Mouse (Mus musculus): ENCODE measurements around the gene Krtap24-1. TPM values are rescaled to one million over a fixed set of nuclear protein-coding genes. Genes with fewer than 3 reads are reported as not detected.

Krtap24-1 gene
- not detected for total RNA-seq (2018; cell fraction: chromatin; rRNA removed)
- not detected for total RNA-seq (2018; cell fraction: cytosol; rRNA removed)
- total RNA-seq (2018; cell fraction: nucleus; rRNA removed): not detected
- not detected in 3 replicates for polyA plus RNA-seq (2018)

GRCm38 (mm10) chr16:88611922-88612321 lies at the start of gene Krtap24-1:
TSS of gene Krtap24-1 (minus strand) at chr16:88612279.
- H3K36me3 ChIP-seq (ENCODE audit: inconsistent target): no peaks in the 10 kb centered on the region
- H3K27ac ChIP-seq: no peak within 1 kb of the TSS
- 84% methylated on average over 8 of the region's 8 CpGs for WGBS (ENCODE audit: missing documents)
- H3K79me2 ChIP-seq (ENCODE audit: inconsistent target): no peaks in the 10 kb centered on the region
- H3K4me3 ChIP-seq (ENCODE audit: inconsistent target): no peak within 1 kb of the TSS

DNA sequence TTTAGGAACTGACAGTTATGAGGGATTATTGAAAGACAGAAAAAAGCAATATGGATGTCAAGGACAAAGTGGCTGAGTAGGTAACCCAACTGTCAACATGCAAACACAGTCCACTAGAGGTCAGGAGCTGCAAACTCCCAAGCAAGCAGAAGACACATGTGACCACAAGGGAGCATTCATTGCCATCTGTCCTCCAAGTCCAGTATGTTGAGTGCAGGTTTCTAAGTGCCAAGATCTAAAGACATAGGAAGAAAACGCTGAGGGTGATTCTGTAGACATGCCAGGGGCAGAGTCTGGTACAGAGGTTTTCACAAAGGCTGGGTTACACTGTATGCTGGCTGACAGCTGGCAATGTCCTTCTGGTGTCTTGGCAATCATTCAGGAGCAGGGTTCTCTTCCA lies 45.3 kb upstream of the Krtap24-1 start:
- H3K4me3 ChIP-seq (ENCODE audit: inconsistent target): no peak overlapping the region
- H3K36me3 ChIP-seq (ENCODE audit: inconsistent target): no peaks in the 10 kb centered on the region
- WGBS (ENCODE audit: missing documents): 67% methylated on average over 1 of the region's 1 CpGs
- no peak overlapping the region for H3K27ac ChIP-seq
- H3K79me2 ChIP-seq (ENCODE audit: inconsistent target): no peaks in the 10 kb centered on the region

DNA sequence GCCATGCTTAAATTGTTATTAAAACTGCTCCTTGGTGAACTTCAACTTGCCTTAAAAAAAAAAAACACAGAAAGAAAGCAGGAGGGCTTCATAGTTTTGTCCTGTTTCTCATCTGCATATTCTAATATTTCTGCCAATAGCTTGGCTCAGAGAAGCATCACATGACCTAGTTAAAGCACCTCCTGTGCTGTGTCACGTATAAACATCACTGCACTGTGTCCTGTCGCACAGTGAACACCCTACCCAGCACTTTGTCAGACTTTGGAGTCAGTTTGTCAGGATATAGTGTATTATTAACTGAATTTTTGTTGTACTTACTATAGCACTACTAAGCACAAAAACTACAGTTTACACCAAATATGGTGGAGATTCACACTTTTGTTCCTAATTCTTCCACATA lies 39.9 kb upstream of the Krtap24-1 start:
- Histone ChIP-seq H3K36me3 (ENCODE audit: inconsistent target) (no peaks in the 10 kb centered on the region), H3K27ac (no peak overlapping the region), H3K79me2 (ENCODE audit: inconsistent target) (no peaks in the 10 kb centered on the region), H3K4me3 (ENCODE audit: inconsistent target) (no peak overlapping the region)
- WGBS (ENCODE audit: missing documents): 61% methylated on average over 2 of the region's 2 CpGs

DNA sequence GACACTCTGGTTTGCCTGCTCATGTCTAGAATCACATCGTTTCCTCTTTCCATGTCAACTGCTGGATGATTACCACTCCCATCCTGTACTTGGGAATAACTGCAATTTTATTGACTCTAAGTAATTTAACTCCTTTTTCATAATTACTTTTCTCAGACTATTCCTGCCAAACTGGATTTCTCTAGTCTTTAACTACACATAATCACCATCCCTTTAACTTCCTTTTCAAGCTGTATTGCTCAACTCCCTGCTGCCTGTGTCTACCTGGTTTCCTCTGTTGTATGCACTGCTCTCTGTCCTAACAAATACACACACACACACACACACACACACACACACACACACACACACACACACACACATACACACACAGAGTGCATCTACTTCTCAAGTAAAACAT lies 39.0 kb upstream of the Krtap24-1 start:
- no peak overlapping the region for H3K4me3 ChIP-seq (ENCODE audit: inconsistent target)
- no peaks in the 10 kb centered on the region for H3K36me3 ChIP-seq (ENCODE audit: inconsistent target)
- no peaks in the 10 kb centered on the region for H3K79me2 ChIP-seq (ENCODE audit: inconsistent target)
- 63% methylated on average over 1 of the region's 1 CpGs for WGBS (ENCODE audit: missing documents)
- no peak overlapping the region for H3K27ac ChIP-seq

- H3K36me3 ChIP-seq (ENCODE audit: inconsistent target): no peaks in the 10 kb centered on the region
- WGBS (ENCODE audit: missing documents): 80% methylated on average over 9 of the region's 10 CpGs
- no peaks in the 10 kb centered on the region for H3K79me2 ChIP-seq (ENCODE audit: inconsistent target)
- H3K4me3 ChIP-seq (ENCODE audit: inconsistent target): no peak within 1 kb of the TSS
- H3K27ac ChIP-seq: no peak within 1 kb of the TSS
Observed at GRCm38 (mm10) chr16:88647358-88647846, 35.3 kb upstream of the Krtap24-1 start, which contains the start of gene Krtap26-1. TSS of gene Krtap26-1 (minus strand) at chr16:88647796.

- Histone ChIP-seq H3K27ac (no peak overlapping the region), H3K79me2 (ENCODE audit: inconsistent target) (no peaks in the 10 kb centered on the region), H3K4me3 (ENCODE audit: inconsistent target) (no peak overlapping the region), H3K36me3 (ENCODE audit: inconsistent target) (no peaks in the 10 kb centered on the region)
- WGBS (ENCODE audit: missing documents): 86% methylated on average over 8 of the region's 8 CpGs
Observed at GRCm38 (mm10) chr16:88646366-88647111, 34.5 kb upstream of the Krtap24-1 start.

- no peaks in the 10 kb centered on the region for H3K36me3 ChIP-seq (ENCODE audit: inconsistent target)
- no peaks in the 10 kb centered on the region for H3K79me2 ChIP-seq (ENCODE audit: inconsistent target)
- H3K27ac ChIP-seq: no peak overlapping the region
- no peak overlapping the region for H3K4me3 ChIP-seq (ENCODE audit: inconsistent target)
- 86% methylated on average over 3 of the region's 3 CpGs for WGBS (ENCODE audit: missing documents)
Observed at GRCm38 (mm10) chr16:88640053-88640452, 28.0 kb upstream of the Krtap24-1 start.

GRCm38 (mm10) chr16:88635142-88635541 lies 23.1 kb upstream of the Krtap24-1 start:
- Histone ChIP-seq H3K27ac (no peak overlapping the region), H3K4me3 (ENCODE audit: inconsistent target) (no peak overlapping the region), H3K36me3 (ENCODE audit: inconsistent target) (no peaks in the 10 kb centered on the region), H3K79me2 (ENCODE audit: inconsistent target) (no peaks in the 10 kb centered on the region)
- 88% methylated on average over 4 of the region's 4 CpGs for WGBS (ENCODE audit: missing documents)

GRCm38 (mm10) chr16:88631474-88631873 lies 19.4 kb upstream of the Krtap24-1 start:
- no peak overlapping the region for H3K4me3 ChIP-seq (ENCODE audit: inconsistent target)
- no peaks in the 10 kb centered on the region for H3K36me3 ChIP-seq (ENCODE audit: inconsistent target)
- H3K27ac ChIP-seq: no peak overlapping the region
- H3K79me2 ChIP-seq (ENCODE audit: inconsistent target): no peaks in the 10 kb centered on the region
- 76% methylated on average over 4 of the region's 4 CpGs for WGBS (ENCODE audit: missing documents)

GRCm38 (mm10) chr16:88627566-88627965 lies 15.5 kb upstream of the Krtap24-1 start, which contains the start of gene 2310079G19Rik:
TSS of gene 2310079G19Rik (minus strand) at chr16:88627666.
- Histone ChIP-seq H3K4me3 (ENCODE audit: inconsistent target) (no peak within 1 kb of the TSS), H3K79me2 (ENCODE audit: inconsistent target) (no peaks in the 10 kb centered on the region), H3K36me3 (ENCODE audit: inconsistent target) (no peaks in the 10 kb centered on the region), H3K27ac (no peak within 1 kb of the TSS)
- WGBS (ENCODE audit: missing documents): 92% methylated on average over 4 of the region's 4 CpGs

GRCm38 (mm10) chr16:88612712-88613111 lies 633 bp upstream of the Krtap24-1 start:
- no peak overlapping the region for H3K27ac ChIP-seq
- WGBS (ENCODE audit: missing documents): 89% methylated on average over 4 of the region's 4 CpGs
- no peak overlapping the region for H3K4me3 ChIP-seq (ENCODE audit: inconsistent target)

GRCm38 (mm10) chr16:88604570-88604969 lies 7.5 kb downstream of the Krtap24-1 start:
- Histone ChIP-seq H3K27ac (no peak overlapping the region), H3K36me3 (ENCODE audit: inconsistent target) (no peaks in the 10 kb centered on the region), H3K4me3 (ENCODE audit: inconsistent target) (no peak overlapping the region), H3K79me2 (ENCODE audit: inconsistent target) (no peaks in the 10 kb centered on the region)
- WGBS (ENCODE audit: missing documents): 89% methylated on average over 6 of the region's 6 CpGs

More at GRCm38 (mm10) chr16:88612712-88613111, 633 bp upstream of the Krtap24-1 start:
- Histone ChIP-seq H3K36me3 (ENCODE audit: inconsistent target) (no peaks in the 10 kb centered on the region), H3K79me2 (ENCODE audit: inconsistent target) (no peaks in the 10 kb centered on the region)

GRCm38 (mm10) chr16:88602464-88602863 lies 9.6 kb downstream of the Krtap24-1 start:
- no peak overlapping the region for H3K27ac ChIP-seq
- WGBS (ENCODE audit: missing documents): no CpG with 5 or more reads among the region's 1 CpGs
- no peaks in the 10 kb centered on the region for H3K36me3 ChIP-seq (ENCODE audit: inconsistent target)
- no peaks in the 10 kb centered on the region for H3K79me2 ChIP-seq (ENCODE audit: inconsistent target)
- no peak overlapping the region for H3K4me3 ChIP-seq (ENCODE audit: inconsistent target)

DNA sequence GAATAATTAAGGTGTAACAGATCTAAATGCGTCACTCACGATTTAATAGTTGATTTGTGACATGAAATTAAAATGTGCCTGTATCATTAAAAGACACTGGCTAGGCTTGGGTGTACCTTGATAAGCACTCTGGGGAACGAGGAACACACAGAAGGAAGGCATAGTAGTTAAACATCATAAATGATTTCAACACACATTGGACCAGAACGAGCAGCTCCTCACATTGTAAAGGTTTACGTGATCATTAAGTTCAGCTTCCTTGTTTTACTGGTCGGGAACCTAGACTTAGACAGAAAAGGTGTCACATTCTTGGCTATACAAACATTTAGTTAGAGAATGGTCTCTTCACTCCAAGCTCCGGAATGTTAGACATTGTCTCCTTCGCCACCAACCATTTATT lies 11.8 kb downstream of the Krtap24-1 start:
- H3K79me2 ChIP-seq (ENCODE audit: inconsistent target): no peaks in the 10 kb centered on the region
- no peak overlapping the region for H3K4me3 ChIP-seq (ENCODE audit: inconsistent target)
- 74% methylated on average over 8 of the region's 8 CpGs for WGBS (ENCODE audit: missing documents)
- no peaks in the 10 kb centered on the region for H3K36me3 ChIP-seq (ENCODE audit: inconsistent target)
- no peak overlapping the region for H3K27ac ChIP-seq

- whole genome bisulfite sequencing (ENCODE audit: missing documents): 18% methylated on average over 16 of the region's 16 CpGs
Observed at GRCm38 (mm10) chr16:88599504-88600237, 12.4 kb downstream of the Krtap24-1 start.

More at GRCm38 (mm10) chr16:88599504-88600237, 12.4 kb downstream of the Krtap24-1 start:
- Histone ChIP-seq H3K36me3 (ENCODE audit: inconsistent target) (no peaks in the 10 kb centered on the region), H3K4me3 (ENCODE audit: inconsistent target) (no peak overlapping the region), H3K27ac (no peak overlapping the region), H3K79me2 (ENCODE audit: inconsistent target) (no peaks in the 10 kb centered on the region)
